Mouse (Mus musculus) liver, embryonic 11.5 days (tissue): ENCODE measurements around the gene 4930568D16Rik. TPM values are rescaled to one million over a fixed set of nuclear protein-coding genes. Genes with fewer than 3 reads are reported as not detected.
A peak's percentile ranks its signal among the peaks of the same experiment; 100 is the strongest.

Source experiments
- ATAC-seq: fragments of 200-750 bp; cut with Nextera tagmentation; replicated peaks from 2 replicates; pipeline ENCODE4 v1.8.0; 2017; ENCODE audit warnings: moderate number of reproducible peaks, mild to moderate bottlenecking, moderate TSS enrichment, moderate library complexity; ENCODE audit not compliant: low FRiP score
- DNase-seq: peaks from one replicate; pipeline ENCODE4 v3.0.0-alpha.2; 2017; ENCODE audit warnings: low spot score
- H3K27ac ChIP-seq: fragments of 300-500 bp; sonication (generic); 2 replicates; pipeline ENCODE4 v1.5.1; 2014; ENCODE audit warnings: mild to moderate bottlenecking, low read depth, low read length, control low read depth
- H3K27me3 ChIP-seq: fragments of 300-500 bp; sonication (generic); replicated peaks from 2 replicates; pipeline ENCODE4 v1.6.1; 2014; ENCODE audit warnings: low read length, mixed read lengths; ENCODE audit not compliant: control insufficient read depth, insufficient read depth
- H3K36me3 ChIP-seq: fragments of 300-500 bp; sonication (generic); 2 replicates; pipeline ENCODE4 v1.6.1; 2014; ENCODE audit warnings: mild to moderate bottlenecking, low read length, moderate library complexity, mixed read lengths; ENCODE audit not compliant: control insufficient read depth, insufficient read depth
- H3K4me1 ChIP-seq: fragments of 300-500 bp; sonication (generic); replicated peaks from 2 replicates; pipeline ENCODE4 v1.6.1; 2014; ENCODE audit warnings: low read length, mixed read lengths; ENCODE audit not compliant: control insufficient read depth, insufficient read depth
- H3K4me2 ChIP-seq: fragments of 300-500 bp; sonication (generic); 2 replicates; pipeline ENCODE4 v1.6.1; 2014; ENCODE audit warnings: mild to moderate bottlenecking, control low read depth, moderate library complexity
- H3K4me3 ChIP-seq: fragments of 300-500 bp; sonication (generic); 2 replicates; pipeline ENCODE4 v1.5.1; 2014; ENCODE audit warnings: low read depth, low read length, control low read depth
- H3K9ac ChIP-seq: fragments of 300-500 bp; sonication (generic); 2 replicates; pipeline ENCODE4 v1.6.1; 2014; ENCODE audit warnings: low read depth, low read length, control low read depth
- H3K9me3 ChIP-seq: fragments of 300-500 bp; sonication (generic); 2 replicates; pipeline ENCODE4 v1.6.1; 2016; ENCODE audit warnings: low read length, inconsistent platforms, mixed read lengths; ENCODE audit not compliant: control insufficient read depth
- WGBS: fragments of 180-500 bp; shearing (Covaris S2); extraction: QIAGEN DNeasy Blood & Tissue Kit; methylation state at CpG from one replicate; pipeline ENCODE4 v1.1.7; 2014; 5-methylcytosine and 5-hydroxymethylcytosine counted together
- polyA plus RNA-seq: library from polyadenylated mRNA; unstranded; fragments of >200 nt; fragmentation: Nextera tagmentation; extraction: Ambion mirVana; gene quantifications from 2 replicates; pipeline ENCODE4 v1.2.1, GENCODE M21; 2014

4930568D16Rik gene
- polyA plus RNA-seq, 1 experiment from 2014 or later, result not detected

DNA sequence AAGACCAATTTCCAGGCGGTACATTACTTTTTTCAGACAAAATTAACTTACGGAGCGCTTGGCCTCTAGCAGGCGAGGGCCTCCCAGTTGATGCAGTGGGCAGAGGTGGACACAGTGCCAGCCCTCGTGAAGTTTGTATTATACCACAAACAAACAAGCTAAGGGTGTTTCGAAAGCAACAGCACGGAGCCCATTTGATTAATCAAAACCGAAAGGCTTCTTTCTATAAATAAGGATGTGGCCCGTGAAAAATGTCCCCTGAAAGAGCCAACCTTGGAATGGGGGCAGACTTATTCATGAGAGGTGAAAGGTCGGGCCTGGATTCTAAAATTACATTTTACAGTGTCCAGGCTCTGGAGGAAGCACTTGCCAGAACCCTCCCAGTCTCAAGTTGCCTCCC, 30.1 kb downstream of the 4930568D16Rik start:
- Histone ChIP-seq H3K27me3 (no peaks in the 10 kb centered on the region), H3K4me1 (peaks cover 39% of the 10 kb centered on the region), H3K4me2 (peak overlapping the region; percentile 91), H3K9ac (peak overlapping the region; percentile 92), H3K36me3 (no peaks in the 10 kb centered on the region), H3K9me3 (no peaks in the 10 kb centered on the region), H3K27ac (peak overlapping the region; percentile 98), H3K4me3 (peak overlapping the region; percentile 83)
- 61% methylated on average over 10 of the region's 10 CpGs for WGBS
- DNase-seq (no peak), ATAC-seq (no peak)

DNA sequence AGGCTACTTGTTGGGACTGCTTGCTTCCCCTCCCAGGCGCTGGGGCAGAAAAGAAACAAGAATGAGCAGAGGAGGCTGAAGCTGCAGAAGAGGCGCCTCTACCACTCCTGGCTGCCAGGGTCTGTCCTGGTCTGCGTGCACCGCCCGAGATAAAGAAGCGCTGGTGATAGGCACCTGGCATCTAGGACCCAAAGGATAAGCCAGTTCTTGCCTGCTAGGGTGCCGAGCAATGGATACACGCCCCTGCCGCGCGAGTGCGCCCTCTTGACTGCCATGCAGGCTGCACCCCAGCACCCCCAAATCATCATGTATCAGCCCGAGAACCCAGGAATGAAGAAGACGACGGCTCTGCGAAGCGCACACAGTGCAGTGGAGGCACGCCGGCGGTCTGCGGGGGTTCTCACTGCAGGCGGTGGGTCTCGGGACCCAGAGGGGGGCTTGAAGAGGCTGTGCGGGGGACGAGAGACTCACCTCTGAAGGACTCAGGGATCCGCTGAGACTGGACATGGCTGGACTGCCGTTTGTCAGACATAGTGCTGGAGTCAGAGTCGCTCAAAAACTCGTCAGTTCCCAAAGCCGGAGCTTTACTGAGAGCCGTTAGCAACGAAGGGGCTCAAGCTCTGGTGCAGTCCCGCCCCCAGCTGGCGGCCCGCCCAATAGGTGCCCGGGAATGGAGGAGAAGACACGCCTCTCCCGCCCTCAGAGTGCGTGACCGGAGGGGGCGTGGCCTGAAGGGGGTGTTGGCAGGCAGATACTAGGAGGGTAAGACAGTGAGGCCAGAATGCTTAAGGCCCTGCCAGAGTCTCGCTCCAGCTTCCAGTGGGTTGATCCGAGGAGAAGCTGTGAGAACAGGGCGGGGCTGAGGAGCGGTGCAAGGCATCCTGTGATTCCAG, 30.9 kb downstream of the 4930568D16Rik start, which contains the start of gene Stom:
TSS of gene Stom (minus strand) at position 589 of the 893 bp plus-strand sequence.
- peak; percentile 96 for ATAC-seq

DNA sequence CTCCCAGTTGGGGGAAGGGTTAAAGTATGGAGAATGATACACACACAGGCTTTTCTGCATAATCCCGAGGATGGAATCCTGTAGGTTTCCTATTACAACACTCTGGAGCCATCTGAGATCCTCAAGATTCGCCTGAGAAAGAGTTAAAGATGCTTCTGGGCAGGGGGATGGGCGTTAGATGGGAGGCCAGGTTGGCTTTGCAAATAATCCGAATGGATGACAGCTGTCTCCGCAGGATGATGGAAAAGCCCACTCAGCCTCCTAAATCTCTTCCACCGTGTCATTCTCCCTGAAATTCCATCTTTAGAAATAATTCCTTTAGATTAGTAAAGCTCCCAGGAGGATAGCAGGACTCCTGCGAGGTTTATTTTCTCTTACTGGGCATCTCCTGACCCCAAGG, 31.9 kb downstream of the 4930568D16Rik start:
- H3K9ac ChIP-seq, result peak overlapping the region; percentile 92
- 15% methylated on average over 7 of the region's 7 CpGs for WGBS
- peak overlapping the region; percentile 91 for H3K4me2 ChIP-seq
- peak overlapping the region; percentile 83 for H3K4me3 ChIP-seq
- no peaks in the 10 kb centered on the region for H3K36me3 ChIP-seq
- DNase-seq (no peak), ATAC-seq (no peak)
- H3K27ac ChIP-seq, result peak overlapping the region; percentile 98
- H3K9me3 ChIP-seq, result no peaks in the 10 kb centered on the region
- peaks cover 50% of the 10 kb centered on the region for H3K4me1 ChIP-seq
- H3K27me3 ChIP-seq, result no peaks in the 10 kb centered on the region

More for the DNA sequence above, 30.9 kb downstream of the 4930568D16Rik start, which contains the start of gene Stom:
- peak within 1 kb of the TSS; percentile 92 for H3K9ac ChIP-seq
- WGBS, result under 1% methylated on average over 45 of the region's 45 CpGs
- H3K36me3 ChIP-seq, result no peaks in the 10 kb centered on the region
- H3K27ac ChIP-seq, result peak within 1 kb of the TSS; percentile 98
- H3K9me3 ChIP-seq, result no peaks in the 10 kb centered on the region
- H3K4me3 ChIP-seq, result peak within 1 kb of the TSS; percentile 83
- peak; percentile 99 for DNase-seq
- H3K27me3 ChIP-seq, result no peaks in the 10 kb centered on the region
- H3K4me2 ChIP-seq, result peak within 1 kb of the TSS; percentile 91
- H3K4me1 ChIP-seq, result peaks cover 43% of the 10 kb centered on the region

DNA sequence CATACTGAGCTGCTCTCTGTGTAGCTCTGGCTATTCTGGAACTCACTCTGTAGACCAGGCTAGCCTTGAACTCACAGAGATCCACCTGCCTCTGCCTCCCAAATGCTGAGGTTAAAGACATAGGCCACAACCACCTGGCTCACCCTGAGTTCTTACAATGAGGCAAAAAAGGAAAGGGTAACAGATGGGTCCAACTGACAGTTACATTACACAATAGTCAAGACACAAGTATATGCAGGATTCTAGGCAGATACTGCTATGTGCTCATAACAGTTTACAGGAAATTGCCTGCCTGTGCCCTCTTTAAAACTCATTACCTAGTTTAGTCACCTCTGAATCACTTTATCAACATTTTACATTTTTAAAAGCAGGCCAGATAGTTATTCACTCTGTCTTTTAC, 33.9 kb downstream of the 4930568D16Rik start:
- peaks cover 59% of the 10 kb centered on the region for H3K4me1 ChIP-seq
- H3K27me3 ChIP-seq, result no peaks in the 10 kb centered on the region
- peak overlapping the region; percentile 91 for H3K4me2 ChIP-seq
- H3K4me3 ChIP-seq, result peak overlapping the region; percentile 83; the same call in 1 of the 2 replicates
- DNase-seq (no peak), ATAC-seq (no peak)
- no peaks in the 10 kb centered on the region for H3K36me3 ChIP-seq
- H3K9ac ChIP-seq, result no peak overlapping the region
- H3K27ac ChIP-seq, result no peak overlapping the region
- H3K9me3 ChIP-seq, result no peaks in the 10 kb centered on the region

DNA sequence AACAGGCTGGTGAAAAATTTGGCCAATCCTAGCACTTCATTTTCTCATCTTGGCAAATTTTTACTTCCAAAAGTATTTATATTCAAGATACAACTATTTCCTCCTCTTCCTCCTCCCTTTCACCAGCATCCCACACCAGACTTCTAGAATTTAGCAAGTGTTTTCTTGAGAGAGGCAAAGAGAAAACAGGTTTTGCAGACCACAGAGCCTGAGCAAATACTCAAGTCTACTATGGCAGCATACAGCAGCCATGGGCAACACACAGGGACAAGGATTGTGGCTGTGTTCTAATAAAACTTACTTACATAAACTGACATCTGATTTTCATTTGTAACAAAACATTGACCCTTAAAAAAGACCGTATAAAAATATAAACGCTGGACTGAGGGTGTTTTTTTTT, 36.3 kb downstream of the 4930568D16Rik start:
- no peaks in the 10 kb centered on the region for H3K36me3 ChIP-seq
- 77% methylated on average over 2 of the region's 2 CpGs for WGBS
- DNase-seq (no peak), ATAC-seq (no peak)
- H3K27me3 ChIP-seq, result no peaks in the 10 kb centered on the region
- H3K4me1 ChIP-seq, result peaks cover 74% of the 10 kb centered on the region
- H3K4me2 ChIP-seq, result peak overlapping the region; percentile 12; the same call in 1 of the 2 replicates
- H3K9me3 ChIP-seq, result no peaks in the 10 kb centered on the region
- no peak overlapping the region for H3K9ac ChIP-seq
- no peak overlapping the region for H3K4me3 ChIP-seq
- no peak overlapping the region for H3K27ac ChIP-seq

DNA sequence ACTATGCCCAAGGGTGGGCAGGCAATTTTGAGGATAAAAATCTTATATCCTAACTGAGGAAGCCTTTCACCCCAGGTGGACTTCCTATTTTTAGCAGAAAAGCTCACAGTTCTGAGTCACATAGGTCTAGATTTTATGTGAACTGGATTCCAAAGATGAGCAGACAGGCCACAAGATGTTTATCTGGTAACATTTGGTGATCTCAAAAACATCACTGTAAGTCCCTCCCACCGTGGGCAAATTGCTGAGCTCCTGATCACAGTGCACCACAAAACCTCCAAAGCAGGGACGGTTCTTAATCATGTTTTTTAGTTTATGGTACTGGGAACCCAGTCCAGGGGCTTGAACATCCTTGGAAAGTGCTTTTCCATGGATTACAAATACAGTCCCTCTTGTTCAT, 38.5 kb downstream of the 4930568D16Rik start:
- DNase-seq (no peak), ATAC-seq (no peak)
- Histone ChIP-seq H3K27me3 (no peaks in the 10 kb centered on the region), H3K9ac (no peak overlapping the region), H3K4me1 (peaks cover 70% of the 10 kb centered on the region), H3K27ac (no peak overlapping the region), H3K36me3 (0 out of 2 replicates have a peak, but pooled peaks cover 2% of the 10 kb centered on the region), H3K4me3 (no peak overlapping the region), H3K9me3 (no peaks in the 10 kb centered on the region), H3K4me2 (peak overlapping the region; percentile 59; the same call in 1 of the 2 replicates)
- WGBS, result 70% methylated on average over 2 of the region's 2 CpGs

DNA sequence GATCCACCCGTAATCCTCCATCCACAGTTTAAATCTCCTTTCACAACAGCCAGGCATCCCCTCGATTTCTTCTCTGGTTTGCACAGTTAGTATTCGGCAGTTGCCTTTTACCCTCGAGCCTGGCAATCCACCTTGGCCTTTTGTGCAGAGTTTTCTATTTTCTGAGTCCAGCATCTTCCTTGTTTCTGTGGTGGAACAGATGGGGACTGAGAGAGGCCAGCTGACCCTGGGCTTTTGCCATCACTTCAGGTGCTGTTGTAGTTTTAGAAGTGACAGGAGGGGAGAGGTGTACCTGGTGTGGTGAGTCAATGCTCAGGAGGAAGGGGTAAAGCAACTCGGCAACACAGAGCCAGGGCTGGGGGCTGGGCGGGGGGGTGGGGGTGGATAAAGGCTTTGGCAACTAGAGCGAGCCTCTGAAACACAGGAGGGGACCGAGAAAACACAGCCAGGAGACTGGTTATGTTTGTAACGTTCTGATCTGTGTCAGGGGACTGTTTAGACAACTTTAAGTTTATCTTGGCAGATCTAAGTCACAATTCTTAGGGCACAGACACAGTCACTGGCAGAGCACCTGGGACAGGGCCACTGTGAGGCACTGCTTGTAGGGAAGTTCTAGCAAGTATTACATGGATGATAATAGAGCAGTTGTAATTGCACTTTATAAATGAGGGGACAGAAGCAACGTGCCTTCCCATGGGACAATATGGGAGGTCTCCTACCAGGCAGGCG, 39.3 kb downstream of the 4930568D16Rik start:
- Histone ChIP-seq H3K4me3 (no peak overlapping the region), H3K27ac (peak overlapping the region; percentile 80), H3K36me3 (peaks cover 6% of the 10 kb centered on the region; the same call in 1 of the 2 replicates), H3K27me3 (no peaks in the 10 kb centered on the region), H3K9me3 (no peaks in the 10 kb centered on the region), H3K4me2 (peak overlapping the region; percentile 59), H3K4me1 (peaks cover 63% of the 10 kb centered on the region), H3K9ac (no peak overlapping the region; the same call in 1 of the 2 replicates)
- WGBS, result 45% methylated on average over 11 of the region's 11 CpGs
- ATAC-seq, result 0 out of 2 replicates have a peak, but pooled peaks have one; percentile 27
- DNase-seq, result no peak

DNA sequence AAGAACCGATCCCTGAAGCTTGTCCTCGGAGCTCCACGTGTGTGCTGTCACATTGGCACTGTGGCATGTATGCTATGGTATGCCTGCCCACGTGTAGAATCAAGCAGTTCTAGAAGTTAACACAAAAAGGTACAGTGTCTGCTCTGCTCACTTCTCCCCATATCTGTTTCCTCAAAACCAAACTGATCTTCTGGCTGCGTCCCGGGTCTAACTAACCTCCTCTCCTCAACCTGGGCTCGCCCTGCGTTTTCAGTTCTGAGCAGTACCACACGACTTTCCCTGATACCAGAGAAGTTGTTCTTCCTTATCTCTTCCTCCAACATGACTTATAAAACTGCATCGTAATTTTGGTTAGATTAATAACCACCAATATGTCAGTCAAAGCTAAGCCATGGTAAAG, 39.9 kb downstream of the 4930568D16Rik start:
- 34% methylated on average over 10 of the region's 10 CpGs for WGBS
- H3K9me3 ChIP-seq, result no peaks in the 10 kb centered on the region
- H3K4me3 ChIP-seq, result no peak overlapping the region
- H3K27me3 ChIP-seq, result no peaks in the 10 kb centered on the region
- peak overlapping the region; percentile 59 for H3K4me2 ChIP-seq
- no peak overlapping the region for H3K9ac ChIP-seq
- ATAC-seq (peak; percentile 73), DNase-seq (no peak)
- H3K27ac ChIP-seq, result peak overlapping the region; percentile 80
- peaks cover 62% of the 10 kb centered on the region for H3K4me1 ChIP-seq
- H3K36me3 ChIP-seq, result peaks cover 7% of the 10 kb centered on the region; the same call in 1 of the 2 replicates
